Mouse (Mus musculus): Measurements from ENCODE around the gene Gm15294.

Gm15294 gene

DNA sequence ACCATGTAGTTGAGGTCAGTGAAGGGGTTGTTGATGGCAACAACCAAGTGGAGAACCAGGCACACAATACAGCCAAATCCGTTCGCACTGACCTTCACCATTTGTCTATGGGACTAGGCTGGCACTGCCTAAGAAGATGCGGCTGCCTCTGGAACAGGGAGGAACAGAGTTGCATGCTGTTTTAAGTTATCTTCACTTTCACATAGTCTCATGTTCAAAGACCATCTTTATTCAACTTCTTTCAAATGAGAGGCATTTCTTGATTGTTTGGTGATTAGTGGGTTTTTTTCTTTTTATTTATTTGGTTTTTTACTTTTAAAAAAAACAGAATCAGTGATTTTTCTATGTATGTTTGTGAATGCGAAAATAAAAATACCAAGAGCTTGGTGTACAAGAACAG lies at the start of gene Gm15294:
TSS of gene Gm15294 (minus strand) at position 101 of the 400 bp plus-strand sequence.
- DNase-seq (ENCODE audit: extremely low read depth, low read depth, low spot score), result no peak

DNA sequence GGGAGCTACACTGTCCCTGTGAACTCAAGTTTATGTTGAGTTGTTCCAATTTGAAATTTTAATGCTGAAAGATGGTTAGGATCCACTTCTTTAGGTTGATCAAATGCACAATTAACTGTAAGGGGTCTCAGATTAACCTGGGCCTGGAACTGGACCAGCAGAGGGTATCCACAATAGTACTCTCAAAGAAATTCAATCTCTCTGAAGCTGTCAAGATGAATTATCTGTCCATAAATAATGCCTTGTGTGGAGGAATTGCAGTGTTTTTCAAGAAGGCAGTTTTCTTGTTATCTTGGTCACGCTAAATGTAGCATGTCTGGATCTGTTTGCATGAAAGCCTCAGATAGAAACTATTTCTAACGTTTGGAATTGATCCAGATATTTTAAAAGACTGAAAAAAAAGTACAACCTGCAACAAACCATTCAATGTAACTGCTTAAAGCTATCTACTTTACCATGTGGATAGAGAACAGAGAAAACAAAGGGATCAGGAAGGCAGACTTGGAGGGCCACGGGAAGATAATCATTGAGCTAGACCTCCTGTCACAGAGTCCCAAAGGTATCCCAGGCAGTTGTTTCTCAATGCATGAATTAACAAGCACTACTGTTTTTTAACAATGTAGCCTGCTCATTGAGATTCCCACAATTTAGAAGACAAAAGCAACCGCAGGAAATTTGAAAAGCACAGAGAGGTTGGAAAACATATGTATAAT lies 9.5 kb upstream of the Gm15294 start:
- no peak for DNase-seq (ENCODE audit: extremely low read depth, low read depth, low spot score)

DNA sequence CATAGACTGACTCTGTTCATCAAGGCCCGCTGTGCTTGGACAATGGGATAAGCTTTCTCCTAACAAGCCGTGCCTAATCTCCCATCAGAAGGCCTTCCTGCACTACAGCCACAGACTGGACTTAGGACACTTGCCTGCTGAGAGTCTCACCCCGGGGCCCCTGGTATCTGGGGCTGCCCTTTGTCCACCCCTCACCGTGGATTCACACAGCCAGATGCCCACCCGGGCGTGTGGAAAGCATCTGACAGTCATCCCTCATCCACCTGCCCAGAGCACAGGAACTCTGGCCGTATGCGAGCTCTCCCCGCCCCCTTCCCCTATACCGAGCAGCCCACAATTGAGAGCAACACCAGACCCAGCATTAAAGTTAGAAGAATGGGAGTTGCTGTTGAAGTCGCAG lies 1.0 kb downstream of the Gm15294 start:
- DNase-seq (ENCODE audit: extremely low read depth, low read depth, low spot score), result no peak

DNA sequence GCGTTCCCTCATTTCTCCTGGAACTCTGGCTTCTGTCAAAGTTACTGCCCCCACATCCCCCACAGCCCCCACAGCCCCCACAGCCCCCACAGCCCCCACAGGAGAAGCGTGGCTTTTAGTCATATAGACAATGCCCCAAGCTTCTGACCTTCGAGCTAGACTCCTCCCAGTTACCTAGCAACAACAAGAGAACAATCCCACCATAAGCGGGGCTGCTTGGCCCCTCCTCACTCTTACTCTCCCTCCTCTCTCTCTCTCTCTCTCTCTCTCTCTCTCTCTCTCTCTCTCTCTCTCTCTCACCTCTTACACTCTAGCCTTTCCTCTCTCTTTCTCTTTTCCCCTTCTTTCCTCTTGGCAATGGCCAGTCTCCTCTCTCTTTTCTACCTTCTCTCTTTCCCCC lies 1.4 kb downstream of the Gm15294 start:
- no peak for DNase-seq (ENCODE audit: extremely low read depth, low read depth, low spot score)

DNA sequence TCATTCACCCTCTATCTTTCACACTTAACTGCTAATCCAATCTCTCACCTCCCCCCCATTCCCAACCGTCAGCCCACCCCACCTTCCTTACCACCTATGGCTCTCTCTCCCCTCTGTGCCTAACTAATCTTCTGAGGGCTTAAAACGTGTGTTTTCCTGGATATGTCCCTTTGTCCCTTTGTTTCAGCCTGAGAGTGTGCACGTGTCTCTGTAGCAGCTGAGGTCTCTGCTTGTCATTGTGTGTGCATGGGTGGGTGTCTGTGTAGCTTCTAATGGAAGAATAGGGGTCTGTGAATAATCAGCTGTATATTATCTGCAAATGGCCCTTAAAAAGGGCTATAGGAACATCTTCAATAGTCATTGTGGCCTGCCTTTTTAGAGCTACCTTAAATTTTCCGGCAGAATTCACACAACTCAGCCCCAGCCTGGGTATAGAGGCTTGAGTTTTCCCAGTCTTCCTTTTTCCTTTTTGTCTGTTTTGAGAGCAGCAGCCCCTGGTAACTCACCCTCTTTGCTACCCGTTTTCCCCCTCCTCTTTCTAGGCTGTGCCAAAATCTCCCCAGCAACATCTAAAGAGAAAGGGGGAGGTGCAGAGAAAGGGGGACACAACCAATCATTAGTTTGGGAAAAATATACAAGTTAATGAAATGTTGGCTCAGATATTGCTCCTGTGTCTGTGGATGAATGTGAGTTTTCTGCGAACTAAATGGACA lies 19.2 kb downstream of the Gm15294 start:
- no peak for DNase-seq (ENCODE audit: extremely low read depth, low read depth, low spot score)

Data from fat pad, adult 2 months (tissue).